Mouse (Mus musculus): Measurements from ENCODE around the gene Cnot1. TPM values are rescaled to one million over a fixed set of nuclear protein-coding genes. Genes with fewer than 3 reads are reported as not detected.

Gene Cnot1
- total and polyA plus RNA-seq, 3 experiments, result 142 to 182 (median 146) TPM

- H3K27me3 ChIP-seq (replicated peaks), result no peaks in the 10 kb centered on the region
- in situ Hi-C loops (cut with MboI; ENCODE audit: low pct_ligation_motif_present, low pct_unique_long_range_greater_than_20kb, low sequenced_read_pairs), result no loop called here
- no peak for DNase-seq (ENCODE audit: extremely low read depth)
- peaks cover 0 to 7% of the 10 kb centered on the region in 2 experiments; a peak in 1 of 4 replicates for H3K4me1 ChIP-seq (ENCODE audit: control insufficient read depth in 1 of 2, insufficient read depth in 2 of 2)
- TF ChIP-seq RAD21 (IDR thresholded peaks at IDR 0.05; ENCODE audit: low read depth, low read length) (no peak), ZMIZ1 (IDR thresholded peaks at IDR 0.05; ENCODE audit: low read depth, low read length) (no peak)
- no peak overlapping the region for H3K27ac ChIP-seq (ENCODE audit: insufficient read depth, low read depth)
- H3K36me3 ChIP-seq (replicated peaks in 1 of 2; ENCODE audit: control insufficient read depth in 1 of 2, insufficient read depth in 1 of 2, low read length in 1 of 2), result peaks cover 54 to 84% of the 10 kb centered on the region in 2 experiments
- peaks cover 56% of the 10 kb centered on the region for H3K79me2 ChIP-seq (replicated peaks; ENCODE audit: control insufficient read depth, extremely low read depth, insufficient read depth, poor library complexity, severe bottlenecking)
- H3K9me3 ChIP-seq (replicated peaks; ENCODE audit: low read length), result no peaks in the 10 kb centered on the region
- dilution Hi-C loops (cut with MboI; ENCODE audit: extremely low pct_ligation_motif_present, extremely low pct_unique_long_range_greater_than_20kb, low sequenced_read_pairs), result no loop called here
- H3K9ac ChIP-seq (ENCODE audit: insufficient read depth, low read depth), result no peak overlapping the region
- no peak overlapping the region for H3K4me3 ChIP-seq (replicated peaks in 1 of 3; ENCODE audit: low read depth in 2 of 3, low read length in 2 of 3, poor library complexity in 1 of 3)
- H3K4me2 ChIP-seq (ENCODE audit: insufficient read depth, low read depth, poor library complexity, severe bottlenecking), result no peak overlapping the region
Measured at GRCm38 (mm10) chr8:95785591-95785990, 21.7 kb downstream of the Cnot1 start.

- H3K27me3 ChIP-seq (replicated peaks), result no peaks in the 10 kb centered on the region
- no peak for DNase-seq (ENCODE audit: extremely low read depth)
- no peak overlapping the region for H3K9ac ChIP-seq (ENCODE audit: insufficient read depth, low read depth)
- H3K4me2 ChIP-seq (ENCODE audit: insufficient read depth, low read depth, poor library complexity, severe bottlenecking), result no peak overlapping the region
- peaks cover 0 to 7% of the 10 kb centered on the region in 2 experiments; a peak in 1 of 4 replicates for H3K4me1 ChIP-seq (ENCODE audit: control insufficient read depth in 1 of 2, insufficient read depth in 2 of 2)
- H3K27ac ChIP-seq (ENCODE audit: insufficient read depth, low read depth), result no peak overlapping the region
- H3K9me3 ChIP-seq (replicated peaks; ENCODE audit: low read length), result peaks cover 5% of the 10 kb centered on the region
- H3K36me3 ChIP-seq (replicated peaks in 1 of 2; ENCODE audit: control insufficient read depth in 1 of 2, insufficient read depth in 1 of 2, low read length in 1 of 2), result peaks cover 61 to 82% of the 10 kb centered on the region in 2 experiments
- peaks cover 58% of the 10 kb centered on the region for H3K79me2 ChIP-seq (replicated peaks; ENCODE audit: control insufficient read depth, extremely low read depth, insufficient read depth, poor library complexity, severe bottlenecking)
- in situ Hi-C loops (cut with MboI; ENCODE audit: low pct_ligation_motif_present, low pct_unique_long_range_greater_than_20kb, low sequenced_read_pairs), result no loop called here
- TF ChIP-seq ELF1 (IDR thresholded peaks at IDR 0.05; ENCODE audit: low read depth, low read length), result no peak
- TF ChIP-seq CTCF (conservative IDR thresholded peaks at IDR 0.05 in 1 of 2, IDR thresholded peaks at IDR 0.05 in 1 of 2; ENCODE audit: low read depth in 2 of 2, low read length in 2 of 2), result peak in 1 of 2 experiments; percentile 16; a peak in 2 of 4 replicates
- H3K4me3 ChIP-seq (replicated peaks in 1 of 3; ENCODE audit: low read depth in 2 of 3, low read length in 2 of 3, poor library complexity in 1 of 3), result no peak overlapping the region
- dilution Hi-C loops (cut with MboI; ENCODE audit: extremely low pct_ligation_motif_present, extremely low pct_unique_long_range_greater_than_20kb, low sequenced_read_pairs), result no loop called here
Measured at GRCm38 (mm10) chr8:95782628-95783027, 24.6 kb downstream of the Cnot1 start.

- Histone ChIP-seq H3K27me3 (replicated peaks) (no peaks in the 10 kb centered on the region), H3K4me3 (replicated peaks in 1 of 3; ENCODE audit: low read depth in 2 of 3, low read length in 2 of 3, poor library complexity in 1 of 3) (no peak overlapping the region), H3K36me3 (replicated peaks in 1 of 2; ENCODE audit: control insufficient read depth in 1 of 2, insufficient read depth in 1 of 2, low read length in 1 of 2) (peaks cover 61 to 84% of the 10 kb centered on the region in 2 experiments), H3K9me3 (replicated peaks; ENCODE audit: low read length) (peaks cover 5% of the 10 kb centered on the region), H3K4me2 (ENCODE audit: insufficient read depth, low read depth, poor library complexity, severe bottlenecking) (no peak overlapping the region), H3K9ac (ENCODE audit: insufficient read depth, low read depth) (no peak overlapping the region), H3K79me2 (replicated peaks; ENCODE audit: control insufficient read depth, extremely low read depth, insufficient read depth, poor library complexity, severe bottlenecking) (peaks cover 66% of the 10 kb centered on the region), H3K27ac (ENCODE audit: insufficient read depth, low read depth) (no peak overlapping the region), H3K4me1 (ENCODE audit: control insufficient read depth in 1 of 2, insufficient read depth in 2 of 2) (peaks cover 0 to 7% of the 10 kb centered on the region in 2 experiments; a peak in 1 of 4 replicates)
- in situ Hi-C loops (cut with MboI; ENCODE audit: low pct_ligation_motif_present, low pct_unique_long_range_greater_than_20kb, low sequenced_read_pairs), result no loop called here
- no peak for DNase-seq (ENCODE audit: extremely low read depth)
- dilution Hi-C loops (cut with MboI; ENCODE audit: extremely low pct_ligation_motif_present, extremely low pct_unique_long_range_greater_than_20kb, low sequenced_read_pairs), result no loop called here
- no peak for TF ChIP-seq TCF12 (IDR thresholded peaks at IDR 0.05; ENCODE audit: low read depth, low read length)
- TF ChIP-seq ETS1 (conservative IDR thresholded peaks at IDR 0.05; ENCODE audit: low read depth, low read length), result no peak
- peak; percentile 39; the same call in 1 of the 2 replicates for TF ChIP-seq HCFC1 (IDR thresholded peaks at IDR 0.05; ENCODE audit: low read depth, low read length)
- TF ChIP-seq NRF1 (IDR thresholded peaks at IDR 0.05; ENCODE audit: low read depth, low read length), result peak; percentile 33; the same call in 1 of the 2 replicates
Measured at GRCm38 (mm10) chr8:95781775-95782174, 25.5 kb downstream of the Cnot1 start.
